Mouse (Mus musculus): ENCODE data around the gene Orm2.

DNA sequence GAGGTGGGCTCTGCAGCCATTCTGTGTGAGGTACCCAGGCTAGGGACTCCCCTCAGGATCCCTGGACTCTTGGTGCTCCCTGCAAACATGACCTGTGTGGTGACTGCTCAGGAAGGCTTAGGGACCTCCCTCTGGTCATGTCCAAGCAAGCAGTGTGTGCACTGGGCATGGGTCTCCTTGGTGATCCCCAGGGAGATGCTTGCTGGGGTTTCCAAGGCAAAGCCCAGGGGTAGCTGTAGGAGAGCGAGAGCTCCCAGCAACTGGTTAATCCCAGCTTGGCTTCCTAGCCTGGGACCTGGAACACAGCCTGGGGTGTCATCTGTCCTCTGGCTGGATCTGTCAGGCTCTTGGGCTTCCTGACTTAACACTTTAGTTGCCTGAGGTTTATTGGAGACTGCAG, 13.1 kb downstream of the Orm2 start:
- TF ChIP-seq CTCF (conservative IDR thresholded peaks at IDR 0.05 in 1 of 2, IDR thresholded peaks at IDR 0.05 in 1 of 2; ENCODE audit: low read depth in 2 of 2, low read length in 2 of 2), result no peak
- TF ChIP-seq ZMIZ1 (IDR thresholded peaks at IDR 0.05; ENCODE audit: low read depth, low read length), result no peak
- TF ChIP-seq PAX5 (IDR thresholded peaks at IDR 0.05; ENCODE audit: low read length), result no peak
- no peak for TF ChIP-seq JUN (IDR thresholded peaks at IDR 0.05; ENCODE audit: insufficient read depth, low read depth, low read length)
- TF ChIP-seq MYC (IDR thresholded peaks at IDR 0.05; ENCODE audit: low read depth, low read length), result no peak
- no peak for TF ChIP-seq HCFC1 (IDR thresholded peaks at IDR 0.05; ENCODE audit: low read depth, low read length)
- no peak for TF ChIP-seq BHLHE40 (IDR thresholded peaks at IDR 0.05; ENCODE audit: low read depth, low read length)
- TF ChIP-seq ELF1 (IDR thresholded peaks at IDR 0.05; ENCODE audit: low read depth, low read length), result no peak
- TF ChIP-seq ETS1 (conservative IDR thresholded peaks at IDR 0.05; ENCODE audit: low read depth, low read length), result no peak
- no peak for TF ChIP-seq RAD21 (IDR thresholded peaks at IDR 0.05; ENCODE audit: low read depth, low read length)
- TF ChIP-seq CHD2 (IDR thresholded peaks at IDR 0.05; ENCODE audit: low read length), result no peak

All from CH12.LX (cell line).